Mouse (Mus musculus) ovary, postnatal 14 days (tissue): ENCODE results near the gene Ppt2.
A peak's percentile ranks its signal among the peaks of the same experiment; 100 is the strongest.

Experiments used
- DNase-seq: peaks from one replicate; pipeline ENCODE4 v3.0.0; 2022; ENCODE audit warnings: low spot score

Ppt2 gene

DNA sequence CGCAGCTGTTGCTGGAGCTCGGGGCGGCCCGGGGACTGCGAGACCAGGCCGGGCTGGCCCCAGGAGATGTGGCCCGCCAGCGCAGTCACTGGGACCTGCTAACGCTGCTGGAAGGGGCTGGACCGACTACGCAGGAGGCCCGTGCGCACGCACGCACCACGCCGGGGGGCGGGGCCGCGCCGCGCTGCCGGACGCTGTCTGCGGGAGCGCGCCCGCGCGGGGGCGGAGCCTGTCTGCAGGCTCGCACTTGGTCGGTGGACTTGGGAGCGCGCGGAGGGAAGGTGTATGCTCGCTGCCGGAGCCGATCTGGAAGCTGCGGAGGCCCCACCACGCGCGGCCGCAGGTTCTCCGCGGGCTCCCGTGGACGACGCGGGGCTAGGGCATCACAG lies 40.9 kb downstream of the Ppt2 start:
- DNase-seq: peak; percentile 95

GRCm38 (mm10) chr17:34586796-34587422 lies 41.4 kb downstream of the Ppt2 start:
- DNase-seq: peak; percentile 62

GRCm38 (mm10) chr17:34585877-34586771 lies 42.2 kb downstream of the Ppt2 start:
- no peak for DNase-seq

DNA sequence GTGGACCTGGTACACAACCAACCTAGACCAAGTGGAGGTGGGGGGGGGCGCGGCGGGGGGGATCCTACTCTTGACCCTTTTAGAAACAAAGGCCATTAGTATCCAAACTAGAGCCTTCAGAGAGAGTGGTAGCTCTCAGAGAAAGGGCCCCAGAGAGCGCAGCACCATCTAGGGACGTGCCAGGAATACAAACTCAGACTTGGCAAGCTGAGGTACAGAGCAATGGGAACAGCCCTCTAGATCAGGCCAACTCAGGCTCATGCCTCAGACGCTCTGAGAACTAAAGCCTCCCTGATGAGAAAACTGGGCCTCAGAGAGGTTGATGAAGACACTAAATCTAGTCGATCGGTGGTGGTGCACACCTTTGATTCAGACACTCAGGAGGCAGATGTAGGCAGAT lies 43.2 kb downstream of the Ppt2 start:
- DNase-seq: no peak

DNA sequence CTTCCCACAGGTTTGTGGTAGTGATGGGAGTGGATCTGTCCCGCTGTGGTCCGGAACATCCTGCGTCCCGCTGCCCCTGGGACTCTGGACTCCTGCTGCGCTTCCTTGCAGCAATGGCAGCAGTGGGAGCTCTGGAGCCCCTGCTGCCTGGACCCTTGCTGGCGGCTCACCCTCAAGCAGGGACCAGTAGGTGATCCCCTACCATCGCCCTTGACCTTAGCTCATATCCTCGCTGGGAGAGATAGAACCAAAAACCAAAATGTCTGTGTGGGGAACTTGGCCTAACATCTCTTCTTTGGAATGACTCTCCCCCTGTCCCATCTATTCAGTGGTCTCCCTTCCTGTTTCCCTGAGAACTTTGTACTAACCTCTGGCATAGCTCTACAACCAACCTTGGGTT lies 44.5 kb downstream of the Ppt2 start:
- DNase-seq: no peak

GRCm38 (mm10) chr17:34583397-34583796 lies 44.9 kb downstream of the Ppt2 start:
- no peak for DNase-seq

DNA sequence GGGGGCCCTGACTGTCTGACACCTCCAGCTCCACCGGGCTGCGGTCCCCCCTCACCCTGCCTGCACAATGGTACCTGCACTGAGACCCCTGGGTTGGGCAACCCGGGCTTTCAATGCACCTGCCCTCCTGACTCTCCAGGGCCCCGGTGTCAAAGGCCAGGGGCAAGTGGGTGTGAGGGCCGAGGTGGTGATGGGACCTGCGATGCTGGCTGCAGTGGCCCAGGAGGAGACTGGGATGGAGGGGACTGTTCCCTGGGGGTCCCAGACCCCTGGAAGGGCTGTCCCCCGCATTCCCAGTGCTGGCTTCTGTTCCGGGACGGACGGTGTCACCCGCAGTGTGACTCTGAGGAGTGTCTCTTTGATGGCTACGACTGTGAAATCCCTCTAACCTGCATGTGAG lies 45.8 kb downstream of the Ppt2 start:
- no peak for DNase-seq

DNA sequence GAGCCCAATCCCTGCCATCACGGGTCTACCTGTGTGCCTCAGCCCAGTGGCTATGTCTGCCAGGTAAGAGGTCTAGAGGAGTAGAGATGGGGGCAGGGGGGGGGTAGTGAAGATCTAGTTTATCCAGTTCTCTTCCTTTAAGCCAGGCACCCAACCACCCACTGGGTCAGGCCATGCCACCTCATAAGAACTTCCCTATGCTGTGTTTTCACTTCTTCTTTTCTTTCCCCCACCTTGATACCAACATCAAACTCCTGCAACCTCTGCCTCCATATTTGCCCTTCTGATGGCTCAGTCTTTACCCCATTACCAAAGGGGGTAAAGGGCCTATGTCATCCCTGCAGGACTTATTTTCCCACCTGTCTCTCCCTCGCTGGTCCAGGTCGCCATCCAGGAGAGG lies 50.2 kb downstream of the Ppt2 start:
- DNase-seq: no peak

DNA sequence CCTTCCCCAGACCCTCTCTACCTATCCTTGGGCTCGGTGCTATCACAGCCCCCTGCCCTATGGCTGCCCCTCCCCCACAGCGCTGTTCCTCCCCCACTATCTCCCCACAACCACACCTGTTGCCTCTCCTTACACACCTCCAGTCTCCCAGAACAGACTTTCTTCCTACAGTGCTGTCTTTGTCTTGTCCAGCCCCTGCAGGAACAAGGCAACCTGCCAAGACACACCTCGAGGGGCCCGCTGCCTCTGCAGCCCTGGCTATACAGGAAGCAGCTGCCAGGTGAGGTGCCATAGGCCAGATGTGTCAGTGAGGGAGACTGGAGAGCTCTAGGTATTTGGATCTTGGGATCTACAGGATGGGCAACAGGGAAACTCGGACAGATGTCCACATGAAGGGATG lies 51.7 kb downstream of the Ppt2 start:
- DNase-seq: no peak

GRCm38 (mm10) chr17:34572361-34572760 lies 55.9 kb downstream of the Ppt2 start:
- DNase-seq: no peak

- no peak for DNase-seq
Observed at GRCm38 (mm10) chr17:34571875-34572274, 56.4 kb downstream of the Ppt2 start.

DNA sequence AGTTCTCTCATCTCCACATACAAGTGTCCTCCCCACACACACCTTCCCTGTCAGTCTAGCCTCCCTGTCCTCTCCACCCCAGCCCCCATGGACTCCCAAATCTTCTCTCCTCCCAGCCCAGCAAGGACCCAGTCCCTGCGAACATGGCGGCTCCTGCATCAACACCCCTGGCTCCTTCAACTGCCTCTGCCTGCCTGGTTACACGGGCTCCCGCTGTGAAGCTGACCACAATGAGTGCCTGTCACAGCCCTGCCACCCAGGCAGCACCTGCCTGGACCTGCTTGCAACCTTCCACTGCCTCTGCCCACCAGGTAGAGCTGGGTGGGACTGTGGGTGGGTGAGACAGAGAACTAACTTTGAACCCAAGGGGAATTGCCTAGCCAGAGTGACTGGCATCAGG lies 58.4 kb downstream of the Ppt2 start:
- no peak for DNase-seq

DNA sequence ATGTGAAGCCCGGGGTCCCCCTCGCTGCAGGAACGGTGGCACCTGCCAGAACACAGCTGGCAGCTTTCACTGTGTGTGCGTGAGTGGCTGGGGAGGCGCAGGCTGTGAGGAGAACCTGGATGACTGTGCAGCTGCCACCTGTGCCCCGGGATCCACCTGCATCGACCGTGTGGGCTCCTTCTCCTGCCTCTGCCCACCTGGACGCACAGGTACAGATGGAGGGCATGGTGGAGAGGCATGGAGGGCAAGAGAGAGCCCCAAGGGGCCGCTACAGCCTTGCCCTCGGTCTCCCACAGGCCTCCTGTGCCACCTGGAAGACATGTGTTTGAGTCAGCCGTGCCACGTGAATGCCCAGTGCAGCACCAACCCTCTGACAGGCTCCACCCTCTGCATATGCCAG lies 59.9 kb downstream of the Ppt2 start:
- no peak for DNase-seq

DNA sequence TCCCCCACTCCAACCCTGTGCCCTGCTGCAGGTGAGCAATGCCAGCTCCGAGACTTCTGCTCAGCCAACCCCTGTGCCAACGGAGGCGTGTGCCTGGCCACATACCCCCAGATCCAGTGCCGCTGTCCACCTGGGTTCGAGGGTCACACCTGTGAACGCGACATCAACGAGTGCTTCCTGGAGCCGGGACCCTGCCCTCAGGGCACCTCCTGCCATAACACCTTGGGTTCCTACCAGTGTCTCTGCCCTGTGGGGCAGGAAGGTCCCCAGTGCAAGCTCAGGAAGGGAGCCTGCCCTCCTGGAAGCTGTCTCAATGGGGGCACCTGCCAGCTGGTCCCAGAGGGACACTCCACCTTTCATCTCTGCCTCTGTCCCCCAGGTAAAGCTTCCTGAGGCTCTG lies 61.0 kb downstream of the Ppt2 start:
- no peak for DNase-seq
